Mouse (Mus musculus) adrenal gland, postnatal 14 days (tissue): ENCODE results near the gene Ttc13. TPM values are rescaled to one million over a fixed set of nuclear protein-coding genes. Genes with fewer than 3 reads are reported as not detected.

Experiments
- DNase-seq: peaks from one replicate; pipeline ENCODE4 v3.0.0; 2021; ENCODE audit warnings: mixed read lengths
- total RNA-seq: library from RNA; stranded (reverse); gene quantifications from 2 replicates; pipeline ENCODE4 v1.2.3, GENCODE M21; 2021

Ttc13 gene
- total RNA-seq, 1 experiment from 2014 or later, result 45.7 TPM

- no peak for DNase-seq
Measured at GRCm38 (mm10) chr8:124703526-124703925, 18.3 kb downstream of the Ttc13 start.

- DNase-seq, result no peak
Measured at GRCm38 (mm10) chr8:124702183-124702582, 19.6 kb downstream of the Ttc13 start.

GRCm38 (mm10) chr8:124701023-124701422, 20.8 kb downstream of the Ttc13 start:
- DNase-seq, result peak; percentile 26

GRCm38 (mm10) chr8:124700271-124700670, 21.5 kb downstream of the Ttc13 start:
- DNase-seq, result no peak

- no peak for DNase-seq
Measured at GRCm38 (mm10) chr8:124695424-124696100, 26.2 kb downstream of the Ttc13 start.

- no peak for DNase-seq
Measured at GRCm38 (mm10) chr8:124691706-124692105, 30.1 kb downstream of the Ttc13 start.

- DNase-seq, result no peak
Measured at GRCm38 (mm10) chr8:124688899-124689298, 32.9 kb downstream of the Ttc13 start.

GRCm38 (mm10) chr8:124682218-124682617, 39.6 kb downstream of the Ttc13 start:
- DNase-seq, result no peak

- no peak for DNase-seq
Measured at GRCm38 (mm10) chr8:124681792-124682157, 40.0 kb downstream of the Ttc13 start.

GRCm38 (mm10) chr8:124681077-124681791, 40.5 kb downstream of the Ttc13 start:
- no peak for DNase-seq

- no peak for DNase-seq
Measured at GRCm38 (mm10) chr8:124678246-124678645, 43.5 kb downstream of the Ttc13 start.

GRCm38 (mm10) chr8:124677486-124677885, 44.3 kb downstream of the Ttc13 start:
- peak; percentile 89 for DNase-seq

- DNase-seq, result no peak
Measured at GRCm38 (mm10) chr8:124677078-124677477, 44.7 kb downstream of the Ttc13 start.

- no peak for DNase-seq
Measured at GRCm38 (mm10) chr8:124676661-124677060, 45.1 kb downstream of the Ttc13 start.

GRCm38 (mm10) chr8:124672345-124672744, 49.4 kb downstream of the Ttc13 start:
- DNase-seq, result no peak

- peak; percentile 73 for DNase-seq
Measured at GRCm38 (mm10) chr8:124668798-124669197, 53.0 kb downstream of the Ttc13 start.

GRCm38 (mm10) chr8:124664414-124664813, 57.4 kb downstream of the Ttc13 start:
- no peak for DNase-seq

- DNase-seq, result no peak
Measured at GRCm38 (mm10) chr8:124663874-124664230, 57.9 kb downstream of the Ttc13 start.

- DNase-seq, result peak; percentile 94
Measured at GRCm38 (mm10) chr8:124663112-124663873, 58.5 kb downstream of the Ttc13 start, which contains the start of gene 2310022B05Rik. TSS of gene 2310022B05Rik (minus strand) at chr8:124663369.

- peak; percentile 16 for DNase-seq
Measured at GRCm38 (mm10) chr8:124662446-124663111, 59.2 kb downstream of the Ttc13 start.

- DNase-seq, result peak; percentile 15
Measured at GRCm38 (mm10) chr8:124661781-124662180, 60.0 kb downstream of the Ttc13 start.

GRCm38 (mm10) chr8:124658415-124658814, 63.4 kb downstream of the Ttc13 start:
- peak; percentile 93 for DNase-seq
